Mouse (Mus musculus) spleen, adult 2 months (tissue): ENCODE measurements at regions not wholly inside any gene's neighbourhood (a gene's known extent, or its start where the extent isn't known, plus 50 kb on each side); places are given as distances from the start of the nearest gene placed in this dataset.

ENCODE experiments used
- CTCF ChIP-seq: fragments of 200-500 bp; IDR thresholded peaks from 2 replicates; pipeline ENCODE4 v1.5.1; 2011; ENCODE audit warnings: mild to moderate bottlenecking, inconsistent platforms; ENCODE audit not compliant: insufficient read depth, insufficient read length, insufficient replicate concordance; ENCODE audit errors: extremely low read depth
- POLR2A ChIP-seq: fragments of 200-500 bp; IDR thresholded peaks from 2 replicates; pipeline ENCODE4 v1.6.1; 2011; ENCODE audit warnings: low read depth, low read length, inconsistent platforms

DNA sequence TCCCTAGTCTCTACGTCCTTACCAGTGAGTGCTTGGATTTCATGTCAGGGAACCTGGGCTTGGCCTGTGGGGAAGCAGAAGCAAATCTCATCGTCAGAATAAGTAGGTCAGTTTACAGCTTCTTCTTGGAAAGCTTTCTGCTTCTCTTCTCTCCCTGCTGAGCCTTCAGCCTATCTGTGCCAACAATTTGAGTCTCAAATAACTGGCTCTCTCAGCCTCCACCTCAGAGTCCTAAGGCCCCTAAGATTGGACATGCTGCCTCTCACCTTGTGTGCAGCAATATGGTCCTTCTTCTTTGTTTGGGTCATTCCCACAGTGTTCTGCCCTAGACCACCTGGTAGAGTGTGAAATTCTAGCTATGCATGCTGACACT lies 156.0 kb upstream of the Ngly1 start:
- TF ChIP-seq POLR2A (no peak), CTCF (no peak)
